Mouse (Mus musculus) MEL (cell line): Measurements from ENCODE around the gene 4930404N11Rik.

Source experiments
- CTCF ChIP-seq, 3 experiments: IDR thresholded peaks in 2 of 3; conservative IDR thresholded peaks in 1 of 3; 2 replicates each; pipeline ENCODE4 v1.5.1; 2011 to 2012; ENCODE audit warnings: low read length in 3 of 3, low read depth in 2 of 3, mild to moderate bottlenecking in 2 of 3, improper control_type of control experiment in 1 of 3, inconsistent platforms in 1 of 3, mixed read lengths in 1 of 3, moderate library complexity in 1 of 3; ENCODE audit not compliant: control insufficient read depth in 1 of 3, insufficient read depth in 1 of 3, poor library complexity in 1 of 3, severe bottlenecking in 1 of 3
- E2F4 ChIP-seq: IDR thresholded peaks from 2 replicates; pipeline ENCODE4 v1.6.1; 2011; ENCODE audit warnings: low read depth, low read length, improper control_type of control experiment, borderline replicate concordance
- EP300 ChIP-seq, 2 experiments: IDR thresholded peaks; 2 replicates each; pipeline ENCODE4 v1.6.1; 2011; ENCODE audit warnings: improper control_type of control experiment in 2 of 2, low read length in 2 of 2, low read depth in 1 of 2, mild to moderate bottlenecking in 1 of 2
- NRF1 ChIP-seq: IDR thresholded peaks from 2 replicates; pipeline ENCODE4 v1.6.1; 2014; ENCODE audit warnings: low read depth, mild to moderate bottlenecking, inconsistent platforms, low read length, improper control_type of control experiment, moderate library complexity; ENCODE audit not compliant: poor library complexity, insufficient read depth, severe bottlenecking
- POLR2A ChIP-seq, 2 experiments: IDR thresholded peaks; 2 replicates each; pipeline ENCODE4 v1.6.1; 2011 to 2012; ENCODE audit warnings: low read length in 2 of 2, mild to moderate bottlenecking in 2 of 2, control low read depth in 1 of 2, improper control_type of control experiment in 1 of 2, low read depth in 1 of 2, moderate library complexity in 1 of 2; ENCODE audit not compliant: control insufficient read depth in 1 of 2, insufficient read depth in 1 of 2, poor library complexity in 1 of 2
- POLR2AphosphoS5 ChIP-seq: IDR thresholded peaks from 2 replicates; pipeline ENCODE4 v1.6.1; 2012; ENCODE audit warnings: low read depth, borderline replicate concordance, mild to moderate bottlenecking, inconsistent platforms, low read length, moderate library complexity, mixed read lengths
- SMC3 ChIP-seq: IDR thresholded peaks from 2 replicates; pipeline ENCODE4 v1.6.1; 2011; ENCODE audit warnings: low read depth, low read length, improper control_type of control experiment
- TAL1 ChIP-seq: IDR thresholded peaks from 2 replicates; pipeline ENCODE4 v1.6.1; 2012; ENCODE audit warnings: mild to moderate bottlenecking, inconsistent platforms, low read length, moderate library complexity, mixed read lengths
- TCF12 ChIP-seq: IDR thresholded peaks from 2 replicates; pipeline ENCODE4 v1.6.1; 2014; ENCODE audit warnings: low read depth, mild to moderate bottlenecking, inconsistent platforms, low read length, improper control_type of control experiment, moderate library complexity
- UBTF ChIP-seq: IDR thresholded peaks from 2 replicates; pipeline ENCODE4 v1.6.1; 2012; ENCODE audit warnings: low read depth, mild to moderate bottlenecking, inconsistent platforms, low read length, improper control_type of control experiment, moderate library complexity, borderline replicate concordance; ENCODE audit not compliant: insufficient read depth
- USF1 ChIP-seq: IDR thresholded peaks from 2 replicates; pipeline ENCODE4 v1.6.1; 2014; ENCODE audit warnings: low read depth, mild to moderate bottlenecking, inconsistent platforms, low read length, improper control_type of control experiment, moderate library complexity
- USF2 ChIP-seq, 2 experiments: IDR thresholded peaks; 2 replicates each; pipeline ENCODE4 v1.6.1; 2011 to 2012; ENCODE audit warnings: improper control_type of control experiment in 2 of 2, low read length in 2 of 2, borderline replicate concordance in 1 of 2, inconsistent platforms in 1 of 2, low read depth in 1 of 2, mild to moderate bottlenecking in 1 of 2; ENCODE audit not compliant: insufficient read depth in 1 of 2
- ZNF384 ChIP-seq: IDR thresholded peaks from 2 replicates; pipeline ENCODE4 v1.6.1; 2012; ENCODE audit warnings: low read depth, mild to moderate bottlenecking, inconsistent platforms, low read length, improper control_type of control experiment

GRCm38 (mm10) chr10:81395865-81396264, 30.2 kb upstream of the 4930404N11Rik start:
- TF ChIP-seq POLR2A (IDR thresholded peaks at IDR 0.05; ENCODE audit: control insufficient read depth in 1 of 2, insufficient read depth in 1 of 2, low read depth in 1 of 2, low read length in 2 of 2, poor library complexity in 1 of 2) (no peak), CTCF (IDR thresholded peaks at IDR 0.05 in 2 of 3, conservative IDR thresholded peaks at IDR 0.05 in 1 of 3; ENCODE audit: control insufficient read depth in 1 of 3, insufficient read depth in 1 of 3, low read depth in 2 of 3, low read length in 3 of 3, poor library complexity in 1 of 3, severe bottlenecking in 1 of 3) (no peak), EP300 (IDR thresholded peaks at IDR 0.05; ENCODE audit: low read depth in 1 of 2, low read length in 2 of 2) (no peak), TAL1 (no peak), TCF12 (no peak), USF1 (no peak), USF2 (IDR thresholded peaks at IDR 0.05; ENCODE audit: borderline replicate concordance in 1 of 2, insufficient read depth in 1 of 2, low read depth in 1 of 2, low read length in 2 of 2) (no peak), ZNF384 (no peak), SMC3 (no peak), POLR2AphosphoS5 (no peak), E2F4 (no peak), UBTF (no peak), NRF1 (no peak)
